Mouse (Mus musculus): ENCODE measurements at regions not wholly inside any gene's neighbourhood (a gene's known extent, or its start where the extent isn't known, plus 50 kb on each side); places are given as distances from the start of the nearest gene placed in this dataset.

DNA sequence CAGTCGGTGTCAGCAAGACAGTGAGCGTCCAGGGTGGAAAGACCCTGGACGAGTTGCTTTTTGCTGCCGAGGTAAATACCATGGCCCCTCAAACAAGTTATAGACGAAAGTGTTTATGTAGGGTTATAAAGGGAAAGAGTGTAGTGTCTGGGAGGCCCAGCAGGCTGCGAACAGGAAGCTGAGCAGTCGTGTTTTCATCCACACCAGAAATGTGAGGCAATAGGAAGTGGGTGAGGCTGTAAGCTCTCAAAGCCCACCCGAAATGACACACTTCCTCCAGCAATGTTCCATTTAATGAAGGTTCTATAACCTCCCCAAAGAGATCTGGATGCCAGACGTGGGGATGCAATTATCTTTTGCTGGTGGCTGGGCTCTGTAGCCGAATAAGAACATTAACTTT lies 451.5 kb downstream of the Etnk1 start:
- WGBS, result 61% methylated on average over 10 of the region's 10 CpGs
- DNase-seq (ENCODE audit: low spot score) (no peak), ATAC-seq (no peak)
- H3K4me3 ChIP-seq (ENCODE audit: low read depth, low read length), result no peak overlapping the region
- no peaks in the 10 kb centered on the region for H3K36me3 ChIP-seq (ENCODE audit: control insufficient read depth, insufficient read depth, low read length)
- H3K9me3 ChIP-seq (replicated peaks; ENCODE audit: control insufficient read depth, low read length), result no peaks in the 10 kb centered on the region
- H3K4me2 ChIP-seq (ENCODE audit: low read length), result no peak overlapping the region
- H3K9ac ChIP-seq (ENCODE audit: low read length), result no peak overlapping the region
- H3K27me3 ChIP-seq (replicated peaks; ENCODE audit: control insufficient read depth, insufficient read depth, low read length), result no peaks in the 10 kb centered on the region
- H3K27ac ChIP-seq (ENCODE audit: low read depth, low read length), result no peak overlapping the region
- no peaks in the 10 kb centered on the region for H3K4me1 ChIP-seq (ENCODE audit: control insufficient read depth, insufficient read depth, low read length)

DNA sequence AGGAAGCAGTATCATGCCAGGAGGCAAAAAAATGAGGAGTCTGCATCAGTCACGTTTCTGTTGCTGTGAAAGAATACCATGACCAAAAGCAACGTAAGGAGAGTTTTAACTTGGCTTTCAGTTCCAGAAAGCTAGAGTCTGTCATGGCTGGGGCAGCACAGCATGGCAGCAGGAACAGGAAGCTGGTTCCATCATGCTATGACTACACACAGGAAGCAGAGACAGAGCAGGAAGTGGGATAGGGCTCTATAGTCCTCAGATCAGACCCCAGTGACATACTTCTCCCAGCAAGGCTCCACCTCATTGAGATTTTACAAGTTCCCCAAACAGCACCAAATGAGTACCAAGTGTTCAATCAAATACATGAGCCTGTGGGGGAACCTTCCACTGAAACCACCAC lies 453.6 kb downstream of the Etnk1 start:
- H3K4me1 ChIP-seq (ENCODE audit: control insufficient read depth, insufficient read depth, low read length), result no peaks in the 10 kb centered on the region
- H3K27me3 ChIP-seq (replicated peaks; ENCODE audit: control insufficient read depth, insufficient read depth, low read length), result no peaks in the 10 kb centered on the region
- WGBS, result 85% methylated on average over 2 of the region's 2 CpGs
- H3K4me3 ChIP-seq (ENCODE audit: low read depth, low read length), result no peak overlapping the region
- no peak overlapping the region for H3K9ac ChIP-seq (ENCODE audit: low read length)
- no peak for ATAC-seq
- no peak for DNase-seq (ENCODE audit: low spot score)
- H3K27ac ChIP-seq (ENCODE audit: low read depth, low read length), result no peak overlapping the region
- no peaks in the 10 kb centered on the region for H3K9me3 ChIP-seq (replicated peaks; ENCODE audit: control insufficient read depth, low read length)
- no peak overlapping the region for H3K4me2 ChIP-seq (ENCODE audit: low read length)
- no peaks in the 10 kb centered on the region for H3K36me3 ChIP-seq (ENCODE audit: control insufficient read depth, insufficient read depth, low read length)

DNA sequence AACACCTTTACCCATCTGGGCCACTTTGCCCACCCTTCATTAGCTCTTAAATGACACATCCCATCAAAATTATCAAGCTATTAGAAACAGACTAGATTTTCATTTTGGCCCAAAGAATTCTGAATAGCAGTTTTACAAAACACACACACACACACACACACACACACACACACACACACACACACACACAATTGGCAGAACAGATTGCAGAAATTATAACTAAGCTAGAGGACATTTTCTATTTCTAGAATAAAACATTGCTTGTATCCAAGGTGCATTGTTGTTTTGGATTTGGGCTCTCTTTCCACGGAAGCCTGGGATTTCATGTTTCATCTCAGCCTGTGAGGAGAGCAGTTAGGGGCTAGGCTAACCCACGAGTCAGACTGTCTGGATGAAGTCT lies 455.1 kb downstream of the Etnk1 start:
- DNase-seq (ENCODE audit: low spot score), result no peak
- Histone ChIP-seq H3K9me3 (replicated peaks; ENCODE audit: control insufficient read depth, low read length) (no peaks in the 10 kb centered on the region), H3K27ac (ENCODE audit: low read depth, low read length) (no peak overlapping the region), H3K4me3 (ENCODE audit: low read depth, low read length) (no peak overlapping the region), H3K36me3 (ENCODE audit: control insufficient read depth, insufficient read depth, low read length) (no peaks in the 10 kb centered on the region), H3K4me1 (ENCODE audit: control insufficient read depth, insufficient read depth, low read length) (no peaks in the 10 kb centered on the region), H3K9ac (ENCODE audit: low read length) (no peak overlapping the region), H3K4me2 (ENCODE audit: low read length) (no peak overlapping the region), H3K27me3 (replicated peaks; ENCODE audit: control insufficient read depth, insufficient read depth, low read length) (no peaks in the 10 kb centered on the region)
- 80% methylated on average over 2 of the region's 2 CpGs for WGBS
- ATAC-seq, result no peak

DNA sequence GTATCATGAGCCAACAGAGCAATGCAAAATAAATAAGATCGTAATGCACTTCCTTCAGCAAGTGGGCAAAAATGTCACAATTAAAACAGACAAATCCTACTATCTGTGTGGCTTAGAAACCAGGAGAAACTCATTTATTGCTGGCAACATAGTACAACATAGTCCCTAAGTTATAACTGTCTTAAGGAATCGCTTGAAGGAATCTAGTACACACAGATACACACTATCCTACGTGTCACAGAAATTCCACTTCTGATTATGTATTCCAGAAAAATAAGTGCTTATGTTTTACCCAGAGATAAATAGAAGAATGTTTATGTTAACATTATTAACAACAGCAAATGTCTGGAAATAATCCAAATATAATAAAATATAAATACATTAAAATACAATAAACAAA lies 457.9 kb downstream of the Etnk1 start:
- Histone ChIP-seq H3K4me1 (ENCODE audit: control insufficient read depth, insufficient read depth, low read length) (no peaks in the 10 kb centered on the region), H3K4me2 (ENCODE audit: low read length) (no peak overlapping the region), H3K9ac (ENCODE audit: low read length) (no peak overlapping the region), H3K27ac (ENCODE audit: low read depth, low read length) (no peak overlapping the region), H3K27me3 (replicated peaks; ENCODE audit: control insufficient read depth, insufficient read depth, low read length) (no peaks in the 10 kb centered on the region), H3K36me3 (ENCODE audit: control insufficient read depth, insufficient read depth, low read length) (no peaks in the 10 kb centered on the region), H3K9me3 (replicated peaks; ENCODE audit: control insufficient read depth, low read length) (no peaks in the 10 kb centered on the region), H3K4me3 (ENCODE audit: low read depth, low read length) (no peak overlapping the region)
- DNase-seq (ENCODE audit: low spot score) (no peak), ATAC-seq (no peak)
- WGBS, result 87% methylated on average over 3 of the region's 3 CpGs

DNA sequence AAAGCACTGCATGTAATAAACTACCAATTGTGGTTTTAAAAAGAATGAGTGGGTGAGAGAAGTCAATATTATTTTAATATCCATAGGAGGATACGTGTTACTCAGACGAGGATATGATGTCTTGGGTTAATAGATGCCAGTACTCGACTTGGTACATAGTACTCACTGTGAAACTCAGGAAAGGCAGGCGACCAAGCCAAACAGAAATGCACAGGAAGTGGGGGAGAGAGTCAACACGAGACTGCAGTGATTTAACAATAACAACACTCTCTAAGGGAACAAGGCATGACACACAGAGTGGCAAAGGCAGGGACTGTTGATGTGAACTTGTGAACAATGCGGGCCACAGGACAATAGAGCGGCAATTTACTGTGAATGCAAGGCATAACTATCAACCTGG lies 464.6 kb downstream of the Etnk1 start:
- H3K27me3 ChIP-seq (replicated peaks; ENCODE audit: control insufficient read depth, insufficient read depth, low read length), result no peaks in the 10 kb centered on the region
- no peak overlapping the region for H3K4me2 ChIP-seq (ENCODE audit: low read length)
- H3K9ac ChIP-seq (ENCODE audit: low read length), result no peak overlapping the region
- WGBS, result 79% methylated on average over 7 of the region's 7 CpGs
- ATAC-seq (no peak), DNase-seq (ENCODE audit: low spot score) (no peak)
- no peak overlapping the region for H3K27ac ChIP-seq (ENCODE audit: low read depth, low read length)
- H3K9me3 ChIP-seq (replicated peaks; ENCODE audit: control insufficient read depth, low read length), result no peaks in the 10 kb centered on the region
- H3K4me1 ChIP-seq (ENCODE audit: control insufficient read depth, insufficient read depth, low read length), result no peaks in the 10 kb centered on the region
- no peaks in the 10 kb centered on the region for H3K36me3 ChIP-seq (ENCODE audit: control insufficient read depth, insufficient read depth, low read length)
- H3K4me3 ChIP-seq (ENCODE audit: low read depth, low read length), result no peak overlapping the region

DNA sequence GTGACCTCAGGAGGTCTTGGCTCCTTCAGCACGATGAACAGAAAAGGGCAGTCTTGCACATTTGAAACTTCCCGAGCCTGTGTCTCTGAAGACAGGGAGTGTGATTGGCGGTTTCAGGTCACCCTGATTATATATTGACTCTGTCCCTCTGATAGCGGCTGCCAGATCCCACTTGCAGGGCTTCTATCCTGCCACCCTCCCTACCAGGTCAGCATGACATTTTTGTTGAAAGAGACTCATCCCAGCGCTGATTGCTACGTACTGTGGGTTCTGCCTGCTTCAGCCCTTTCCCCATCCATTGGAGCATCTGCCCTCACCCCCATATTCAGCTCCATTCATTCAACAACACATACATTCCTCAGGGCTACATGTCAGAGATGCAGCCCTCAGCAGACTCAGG lies 466.7 kb downstream of the Etnk1 start:
- no peaks in the 10 kb centered on the region for H3K27me3 ChIP-seq (replicated peaks; ENCODE audit: control insufficient read depth, insufficient read depth, low read length)
- no peak overlapping the region for H3K27ac ChIP-seq (ENCODE audit: low read depth, low read length)
- H3K36me3 ChIP-seq (ENCODE audit: control insufficient read depth, insufficient read depth, low read length), result no peaks in the 10 kb centered on the region
- H3K9me3 ChIP-seq (replicated peaks; ENCODE audit: control insufficient read depth, low read length), result no peaks in the 10 kb centered on the region
- H3K4me3 ChIP-seq (ENCODE audit: low read depth, low read length), result no peak overlapping the region
- ATAC-seq (no peak), DNase-seq (ENCODE audit: low spot score) (no peak)
- H3K9ac ChIP-seq (ENCODE audit: low read length), result no peak overlapping the region
- 73% methylated on average over 6 of the region's 6 CpGs for WGBS
- H3K4me1 ChIP-seq (ENCODE audit: control insufficient read depth, insufficient read depth, low read length), result no peaks in the 10 kb centered on the region
- H3K4me2 ChIP-seq (ENCODE audit: low read length), result no peak overlapping the region

DNA sequence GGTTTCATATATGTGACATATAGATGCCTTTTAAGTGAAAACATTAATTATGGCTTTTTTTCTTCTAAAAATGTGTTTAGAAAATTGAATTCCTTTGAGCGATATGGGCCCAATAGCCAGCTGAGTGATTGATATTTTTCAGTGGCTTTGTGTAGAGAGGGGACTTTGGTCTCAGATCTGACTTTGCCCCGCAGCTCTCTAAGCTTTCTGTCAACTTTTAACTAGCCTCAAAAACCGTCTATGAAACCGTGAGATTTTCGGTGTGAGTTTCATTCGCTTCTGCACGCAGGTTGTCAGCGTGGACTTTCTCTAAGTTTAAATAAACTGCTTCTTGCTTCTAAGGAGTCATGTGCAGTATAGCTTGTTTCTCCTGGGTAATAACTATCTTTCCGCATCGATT lies 467.3 kb downstream of the Etnk1 start:
- 93% methylated on average over 10 of the region's 10 CpGs for WGBS
- no peak for ATAC-seq
- no peak overlapping the region for H3K27ac ChIP-seq (ENCODE audit: low read depth, low read length)
- H3K36me3 ChIP-seq (ENCODE audit: control insufficient read depth, insufficient read depth, low read length), result no peaks in the 10 kb centered on the region
- H3K27me3 ChIP-seq (replicated peaks; ENCODE audit: control insufficient read depth, insufficient read depth, low read length), result no peaks in the 10 kb centered on the region
- H3K9me3 ChIP-seq (replicated peaks; ENCODE audit: control insufficient read depth, low read length), result no peaks in the 10 kb centered on the region
- no peak overlapping the region for H3K4me2 ChIP-seq (ENCODE audit: low read length)
- no peak for DNase-seq (ENCODE audit: low spot score)
- no peak overlapping the region for H3K9ac ChIP-seq (ENCODE audit: low read length)
- H3K4me1 ChIP-seq (ENCODE audit: control insufficient read depth, insufficient read depth, low read length), result no peaks in the 10 kb centered on the region
- no peak overlapping the region for H3K4me3 ChIP-seq (ENCODE audit: low read depth, low read length)

DNA sequence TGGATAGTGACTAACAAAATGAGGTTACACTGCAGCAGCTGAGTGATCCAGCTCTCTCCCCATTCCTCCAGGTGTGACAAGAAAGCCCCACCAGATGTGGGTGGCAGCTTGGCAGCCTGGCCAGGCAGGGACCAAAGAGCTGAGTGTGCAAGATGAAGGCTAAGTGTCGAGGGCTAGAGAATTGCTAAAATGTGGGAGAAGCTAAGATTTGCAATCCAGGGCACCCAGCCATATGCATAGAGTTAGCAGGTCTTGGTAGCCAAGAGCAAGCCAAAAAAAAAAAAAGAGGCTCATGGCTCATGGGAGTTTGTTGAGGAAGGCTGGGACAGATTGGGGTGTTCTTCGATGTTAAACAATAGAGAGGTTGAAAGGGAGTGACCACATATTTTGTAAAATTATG lies 468.0 kb downstream of the Etnk1 start:
- ATAC-seq (no peak), DNase-seq (ENCODE audit: low spot score) (no peak)
- Histone ChIP-seq H3K4me1 (ENCODE audit: control insufficient read depth, insufficient read depth, low read length) (no peaks in the 10 kb centered on the region), H3K36me3 (ENCODE audit: control insufficient read depth, insufficient read depth, low read length) (no peaks in the 10 kb centered on the region), H3K9me3 (replicated peaks; ENCODE audit: control insufficient read depth, low read length) (no peaks in the 10 kb centered on the region), H3K27me3 (replicated peaks; ENCODE audit: control insufficient read depth, insufficient read depth, low read length) (no peaks in the 10 kb centered on the region), H3K9ac (ENCODE audit: low read length) (no peak overlapping the region), H3K27ac (ENCODE audit: low read depth, low read length) (no peak overlapping the region), H3K4me3 (ENCODE audit: low read depth, low read length) (no peak overlapping the region), H3K4me2 (ENCODE audit: low read length) (no peak overlapping the region)
- 82% methylated on average over 2 of the region's 2 CpGs for WGBS

DNA sequence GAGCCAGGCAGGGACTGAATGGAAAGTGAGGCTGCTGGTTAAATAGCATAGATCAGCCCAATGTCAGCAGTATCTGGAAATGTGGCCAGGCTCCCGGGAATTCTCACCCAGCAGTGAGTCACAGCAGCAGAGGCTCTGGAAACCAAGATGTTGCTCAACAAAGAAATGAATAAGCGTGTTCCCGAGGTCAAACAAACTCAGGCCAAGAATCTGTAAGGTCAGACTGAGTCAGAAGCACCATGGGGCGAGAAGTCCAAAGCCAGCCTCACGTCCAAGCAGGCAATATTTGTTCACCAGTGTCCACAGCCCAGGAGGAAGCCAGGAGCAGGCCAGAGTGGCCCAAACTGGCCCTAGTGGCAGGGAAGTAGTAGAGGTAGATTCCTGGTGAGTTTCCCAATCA lies 473.6 kb downstream of the Etnk1 start:
- no peak overlapping the region for H3K27ac ChIP-seq (ENCODE audit: low read depth, low read length)
- H3K9ac ChIP-seq (ENCODE audit: low read length), result no peak overlapping the region
- WGBS, result 88% methylated on average over 5 of the region's 5 CpGs
- no peak overlapping the region for H3K4me3 ChIP-seq (ENCODE audit: low read depth, low read length)
- DNase-seq (ENCODE audit: low spot score) (no peak), ATAC-seq (no peak)
- H3K36me3 ChIP-seq (ENCODE audit: control insufficient read depth, insufficient read depth, low read length), result no peaks in the 10 kb centered on the region
- H3K4me1 ChIP-seq (ENCODE audit: control insufficient read depth, insufficient read depth, low read length), result no peaks in the 10 kb centered on the region
- H3K4me2 ChIP-seq (ENCODE audit: low read length), result no peak overlapping the region
- H3K27me3 ChIP-seq (replicated peaks; ENCODE audit: control insufficient read depth, insufficient read depth, low read length), result no peaks in the 10 kb centered on the region
- H3K9me3 ChIP-seq (replicated peaks; ENCODE audit: control insufficient read depth, low read length), result no peaks in the 10 kb centered on the region

DNA sequence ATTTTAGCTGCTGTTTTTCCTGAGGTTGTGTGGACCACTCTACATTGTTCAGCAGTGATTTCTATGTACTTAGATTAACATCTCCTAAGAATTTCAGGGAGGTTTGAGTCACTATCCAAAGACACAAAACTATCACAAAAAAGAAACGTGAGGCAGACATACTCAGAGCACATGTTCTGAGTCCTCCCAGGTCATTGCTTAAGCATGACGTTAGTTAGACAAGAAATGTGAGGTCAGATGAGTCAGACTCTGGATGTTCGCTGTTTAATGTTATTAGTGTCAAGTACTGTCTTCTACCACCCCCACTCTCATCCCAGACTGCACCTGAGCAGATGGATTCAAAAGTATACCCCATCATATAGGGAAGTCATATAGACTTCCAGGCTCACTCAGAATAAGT lies 475.0 kb downstream of the Etnk1 start:
- no peaks in the 10 kb centered on the region for H3K36me3 ChIP-seq (ENCODE audit: control insufficient read depth, insufficient read depth, low read length)
- no peaks in the 10 kb centered on the region for H3K4me1 ChIP-seq (ENCODE audit: control insufficient read depth, insufficient read depth, low read length)

More for the DNA sequence above, 475.0 kb downstream of the Etnk1 start:
- WGBS, result 89% methylated on average over 3 of the region's 3 CpGs
- no peak overlapping the region for H3K9ac ChIP-seq (ENCODE audit: low read length)
- DNase-seq (ENCODE audit: low spot score) (no peak), ATAC-seq (no peak)
- H3K27me3 ChIP-seq (replicated peaks; ENCODE audit: control insufficient read depth, insufficient read depth, low read length), result no peaks in the 10 kb centered on the region
- no peak overlapping the region for H3K4me2 ChIP-seq (ENCODE audit: low read length)
- no peak overlapping the region for H3K4me3 ChIP-seq (ENCODE audit: low read depth, low read length)
- H3K27ac ChIP-seq (ENCODE audit: low read depth, low read length), result no peak overlapping the region
- no peaks in the 10 kb centered on the region for H3K9me3 ChIP-seq (replicated peaks; ENCODE audit: control insufficient read depth, low read length)
